Mouse (Mus musculus): Measurements from ENCODE around the gene Tmem151b.

DNA sequence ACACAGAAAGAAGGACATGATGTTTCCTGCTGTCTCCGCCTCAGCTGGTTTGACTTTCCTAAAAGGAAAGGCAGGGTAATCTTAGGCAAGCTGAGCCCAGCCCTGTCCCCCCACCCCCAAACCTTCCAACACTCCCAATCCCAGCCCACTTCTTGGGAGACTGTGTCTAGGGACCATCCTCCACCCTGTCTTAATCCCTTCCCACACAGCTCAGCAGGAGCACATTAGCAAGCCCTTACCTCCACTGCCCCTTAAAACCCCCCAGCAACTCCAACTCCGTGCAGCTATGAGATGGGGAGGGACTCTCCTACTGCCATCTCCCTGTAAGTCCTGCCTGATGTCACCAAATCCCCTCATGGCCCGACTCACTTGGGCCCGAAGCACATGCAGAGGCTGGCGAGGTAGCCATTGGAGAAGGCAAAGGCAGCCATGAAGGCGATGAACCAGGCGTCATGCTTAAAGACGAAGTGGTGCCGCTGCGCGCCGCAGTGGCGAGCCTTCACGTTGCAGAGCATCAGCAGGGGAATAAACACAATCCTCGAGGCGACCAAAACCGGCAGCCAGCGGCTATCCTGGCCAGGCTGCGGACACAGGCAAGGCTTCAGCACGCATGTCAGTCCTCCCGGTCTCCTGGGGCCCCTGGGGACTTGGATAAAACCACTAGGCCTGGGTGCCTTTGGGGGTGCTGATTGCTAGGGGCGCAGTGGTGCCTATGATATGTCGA lies 36.4 kb upstream of the Tmem151b start:
- 0 out of 2 replicates have a peak, but pooled peaks have one; percentile 21 for TF ChIP-seq EP300 (IDR thresholded peaks at IDR 0.05)
- TF ChIP-seq CTCF (IDR thresholded peaks at IDR 0.05), result no peak
